Mouse (Mus musculus) G1E (cell line): ENCODE data around the gene Ramp2.

ENCODE experiments used
- CTCF ChIP-seq: IDR thresholded peaks from 2 replicates; pipeline ENCODE4 v1.5.1; 2012; ENCODE audit warnings: low read depth, low read length, inconsistent platforms, mixed read lengths
- GATA1 ChIP-seq: IDR thresholded peaks from 2 replicates; pipeline ENCODE4 v1.6.1; 2012; ENCODE audit warnings: borderline replicate concordance, low read length, inconsistent platforms, mixed read lengths
- GATA2 ChIP-seq: IDR thresholded peaks from 2 replicates; pipeline ENCODE4 v1.6.1; 2012; ENCODE audit warnings: low read depth, low read length, inconsistent platforms, borderline replicate concordance
- POLR2AphosphoS5 ChIP-seq: IDR thresholded peaks from 2 replicates; pipeline ENCODE4 v1.6.1; 2012; ENCODE audit warnings: low read depth, low read length, inconsistent platforms; ENCODE audit not compliant: insufficient replicate concordance
- TAL1 ChIP-seq: conservative IDR thresholded peaks from 2 replicates; pipeline ENCODE4 v1.6.1; 2012; ENCODE audit warnings: low read depth, low read length, inconsistent platforms, mixed read lengths

GRCm38 (mm10) chr11:101246702-101247012 is 829 bp downstream of the Ramp2 start:
- TF ChIP-seq TAL1 (no peak), CTCF (no peak), POLR2AphosphoS5 (no peak), GATA2 (no peak), GATA1 (no peak)
